Mouse (Mus musculus): ENCODE results near the gene Fbxl16.

- TF ChIP-seq CTCF (IDR thresholded peaks at IDR 0.05; ENCODE audit: low read depth) (no peak), EP300 (IDR thresholded peaks at IDR 0.05; ENCODE audit: low read depth) (no peak)
Observed at GRCm38 (mm10) chr17:25838904-25839303, 30.0 kb downstream of the Fbxl16 start.
